Mouse (Mus musculus): ENCODE results near the gene Pip5k1c.

The Pip5k1c gene

GRCm38 (mm10) chr10:81323141-81323775 lies 30.5 kb downstream of the Pip5k1c start:
- no peak for DNase-seq (ENCODE audit: low read depth, low spot score)

DNA sequence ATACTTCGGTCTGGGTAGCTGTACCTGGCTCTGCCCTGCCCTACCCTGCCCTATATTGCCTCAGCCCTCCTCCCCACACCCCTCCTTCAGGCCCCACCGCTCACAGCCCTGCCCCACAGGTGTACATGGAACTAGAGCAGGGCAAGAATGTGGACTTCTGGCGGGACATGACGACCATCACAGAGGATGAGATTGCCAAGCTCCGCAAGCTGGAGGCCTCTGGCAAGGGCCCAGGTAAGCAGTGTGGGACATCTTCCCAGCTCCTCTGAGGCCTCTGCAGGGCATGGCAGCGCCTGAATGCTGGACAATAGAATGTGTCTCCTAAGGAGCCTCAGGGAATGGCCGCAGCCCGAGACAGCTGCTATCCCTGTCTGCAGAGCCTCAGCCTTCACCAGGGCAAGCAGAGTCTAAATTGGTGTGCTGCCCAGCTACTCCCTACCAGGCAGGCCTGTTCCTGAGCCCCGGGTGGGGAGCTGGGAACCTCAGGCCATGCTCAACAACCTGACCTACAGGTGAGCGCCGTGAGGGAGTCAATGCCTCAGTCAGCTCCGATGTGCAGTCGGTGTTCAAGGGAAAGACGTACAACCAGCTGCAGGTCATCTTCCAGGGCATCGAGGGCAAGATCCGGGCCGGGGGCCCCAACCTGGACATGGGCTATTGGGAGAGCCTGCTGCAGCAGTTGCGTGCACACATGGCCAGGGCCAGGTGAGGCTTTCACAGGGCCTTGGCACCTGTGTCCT lies 31.2 kb downstream of the Pip5k1c start:
- DNase-seq (ENCODE audit: low read depth, low spot score), result no peak

DNA sequence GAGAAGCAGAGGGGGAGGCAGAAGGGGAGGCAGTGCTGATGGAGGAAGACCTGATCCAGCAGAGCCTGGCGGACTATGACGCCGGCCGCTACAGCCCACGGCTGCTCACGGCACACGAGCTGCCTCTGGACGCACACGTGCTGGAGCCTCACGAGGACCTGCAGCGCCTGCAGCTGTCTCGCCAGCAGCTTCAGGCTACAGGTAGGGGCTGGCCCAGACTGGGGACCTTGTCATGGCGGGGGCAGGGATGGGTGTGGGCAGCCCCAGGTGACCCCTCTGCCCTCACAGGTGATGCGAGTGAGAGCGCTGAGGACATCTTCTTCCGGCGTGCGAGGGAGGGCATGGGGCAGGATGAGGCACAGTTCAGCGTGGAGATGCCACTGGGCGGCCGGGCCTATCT lies 32.4 kb downstream of the Pip5k1c start:
- no peak for DNase-seq (ENCODE audit: low read depth, low spot score)

- no peak for DNase-seq (ENCODE audit: low read depth, low spot score)
Measured at GRCm38 (mm10) chr10:81325781-81326180, 33.0 kb downstream of the Pip5k1c start.

DNA sequence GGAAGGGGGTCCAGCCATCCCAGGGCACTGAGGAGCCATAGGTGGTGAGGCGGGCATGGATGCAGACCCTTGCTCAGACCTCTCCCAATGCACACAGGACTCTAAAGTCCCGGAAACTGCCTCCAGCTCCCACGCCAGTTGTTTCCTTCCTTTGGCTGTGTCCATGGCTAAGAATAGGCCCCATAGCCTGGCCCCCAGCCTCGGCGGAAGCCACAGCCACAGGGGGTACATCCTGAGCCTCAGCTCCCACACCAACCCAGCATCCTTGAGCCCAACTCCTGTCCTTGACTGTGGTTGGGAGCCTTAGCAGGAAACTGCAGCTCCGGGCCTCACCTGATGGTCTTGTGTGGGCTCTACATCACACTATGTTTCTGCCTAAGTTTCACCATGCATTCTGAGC lies 34.1 kb downstream of the Pip5k1c start:
- DNase-seq (ENCODE audit: low read depth, low spot score), result no peak

DNA sequence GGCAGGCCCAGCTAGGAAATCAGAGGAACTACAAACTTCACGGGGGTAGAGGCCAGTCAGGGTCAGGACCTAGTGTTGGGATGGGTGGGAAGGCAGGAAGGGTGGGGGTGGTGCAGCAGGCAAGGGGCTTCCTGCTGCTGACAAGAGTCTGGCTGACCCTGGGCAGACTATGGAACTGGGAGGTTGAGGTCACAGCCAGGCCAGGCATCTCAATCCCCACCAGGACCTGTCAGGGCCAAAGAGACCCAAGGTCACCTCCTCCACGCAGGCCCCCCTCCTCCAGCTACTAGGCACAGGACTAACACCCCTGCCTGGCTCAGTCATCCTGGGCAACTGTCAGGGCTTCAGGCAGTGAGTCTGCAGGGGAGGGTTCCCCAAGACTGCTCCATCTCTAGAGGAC lies 35.2 kb downstream of the Pip5k1c start:
- no peak for DNase-seq (ENCODE audit: low read depth, low spot score)

DNA sequence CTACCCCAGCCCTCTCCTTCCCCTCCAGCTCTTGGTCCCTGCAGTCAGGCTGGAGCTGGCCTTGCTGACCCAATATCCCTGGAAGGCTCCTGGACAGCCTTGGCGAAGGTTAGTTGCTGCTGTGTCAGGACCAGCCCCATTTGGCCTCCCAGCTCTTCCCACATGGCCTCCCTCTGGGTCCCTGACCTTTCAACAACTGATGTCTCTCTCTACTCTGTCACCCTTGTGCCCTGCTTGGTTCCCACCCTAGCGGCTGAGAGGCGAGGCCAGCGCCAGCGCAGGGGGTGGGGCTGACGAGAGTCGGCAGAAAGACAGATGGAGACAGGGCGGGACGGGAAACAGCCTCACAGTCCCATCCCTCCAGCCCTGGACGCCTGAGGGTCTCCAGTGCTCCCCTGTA lies 35.6 kb downstream of the Pip5k1c start, which contains the start of gene Tbxa2r:
Gene Tbxa2r, plus strand, starts transcription at position 346 of the 400 bp plus-strand sequence.
- no peak for DNase-seq (ENCODE audit: low read depth, low spot score)

DNA sequence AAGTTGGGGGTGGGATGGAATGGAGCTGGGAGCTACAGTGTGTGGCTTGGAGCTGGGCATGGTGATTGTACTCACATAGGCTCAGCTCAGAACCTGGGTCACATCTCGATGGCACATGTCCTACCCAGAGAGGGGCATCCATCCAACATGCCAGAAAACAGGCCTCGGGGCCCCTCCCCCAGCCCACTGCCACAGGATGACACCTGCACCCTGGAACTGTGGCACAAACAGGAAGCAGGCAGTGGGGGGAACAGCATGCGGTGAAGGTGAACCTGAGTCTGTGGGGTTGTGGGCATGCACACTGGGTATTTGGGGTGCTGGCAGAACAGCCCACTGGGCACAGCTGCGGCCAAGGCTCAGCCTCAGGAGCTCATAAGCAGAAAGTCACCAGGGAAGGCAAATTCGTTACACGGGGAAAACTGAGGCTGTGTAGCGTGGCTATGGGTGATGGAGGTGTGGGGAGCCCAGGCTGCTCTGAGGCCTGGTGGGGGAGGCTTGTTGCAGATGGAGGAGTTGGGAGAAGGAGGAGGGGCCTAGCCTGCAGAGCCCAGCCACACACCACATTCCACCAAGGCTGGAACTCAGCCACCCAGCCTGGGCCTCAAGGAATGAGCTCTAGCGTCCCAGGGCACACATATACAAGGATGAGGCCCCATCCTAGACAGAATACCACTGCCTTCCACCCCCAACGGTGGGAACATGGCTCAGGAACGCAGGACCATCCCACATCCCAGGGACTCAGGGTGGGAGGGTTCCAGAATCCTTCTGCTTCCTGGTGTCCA lies 36.6 kb downstream of the Pip5k1c start:
- DNase-seq (ENCODE audit: low read depth, low spot score), result no peak

GRCm38 (mm10) chr10:81330007-81330406 lies 37.2 kb downstream of the Pip5k1c start:
- DNase-seq (ENCODE audit: low read depth, low spot score), result no peak

- DNase-seq (ENCODE audit: low read depth, low spot score), result no peak
Measured at GRCm38 (mm10) chr10:81332277-81332676, 39.5 kb downstream of the Pip5k1c start.

- no peak for DNase-seq (ENCODE audit: low read depth, low spot score)
Measured at GRCm38 (mm10) chr10:81334324-81334723, 41.6 kb downstream of the Pip5k1c start.

DNA sequence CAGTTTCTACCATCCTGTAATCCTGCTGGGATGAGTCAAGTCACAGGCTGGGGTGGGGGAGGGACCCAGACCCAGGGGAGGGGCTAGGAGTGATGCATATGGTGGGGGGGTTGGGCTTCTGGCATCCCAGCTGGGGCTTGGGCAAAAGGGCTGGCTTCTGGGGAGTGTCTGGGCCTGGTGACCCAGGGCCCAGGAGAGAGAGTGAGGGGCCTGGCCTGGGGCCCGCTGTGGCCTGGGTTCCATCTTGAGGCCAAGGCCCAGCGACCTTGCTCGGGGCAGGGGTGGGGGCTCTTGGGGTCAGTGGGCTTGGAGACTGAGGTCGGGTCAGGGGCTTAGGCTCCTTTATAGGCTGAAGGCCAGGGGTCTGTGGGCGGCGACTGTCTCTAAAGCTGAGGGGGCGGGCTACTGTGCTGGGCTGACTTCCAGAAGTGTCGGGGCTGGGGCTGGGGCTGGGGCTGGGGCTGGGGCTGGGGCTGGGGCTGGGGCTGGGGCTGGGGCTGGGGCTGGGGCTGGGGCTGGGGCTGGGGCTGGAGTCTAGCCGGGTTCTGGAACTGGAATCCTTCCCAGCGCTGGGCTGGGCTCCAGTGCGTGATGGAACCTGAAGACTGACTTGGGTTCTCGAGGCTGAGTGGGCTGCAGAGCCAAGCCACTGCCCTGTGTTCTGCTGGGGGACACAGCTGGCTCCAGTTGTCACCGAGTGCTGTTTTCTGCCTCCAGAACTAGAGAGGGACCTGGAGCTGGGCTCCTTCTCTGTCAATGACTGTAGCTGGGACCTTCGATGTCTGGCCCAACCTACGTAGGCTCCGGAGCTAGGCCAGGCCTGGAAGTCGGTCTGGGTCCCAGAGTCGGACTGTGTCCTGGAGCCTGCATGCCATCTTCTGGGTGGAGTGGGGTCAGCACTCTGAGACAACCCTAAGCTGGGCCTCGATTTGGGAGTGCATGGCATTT lies 42.9 kb downstream of the Pip5k1c start:
- DNase-seq (ENCODE audit: low read depth, low spot score), result no peak

- no peak for DNase-seq (ENCODE audit: low read depth, low spot score)
Measured at GRCm38 (mm10) chr10:81336558-81336957, 43.8 kb downstream of the Pip5k1c start.

DNA sequence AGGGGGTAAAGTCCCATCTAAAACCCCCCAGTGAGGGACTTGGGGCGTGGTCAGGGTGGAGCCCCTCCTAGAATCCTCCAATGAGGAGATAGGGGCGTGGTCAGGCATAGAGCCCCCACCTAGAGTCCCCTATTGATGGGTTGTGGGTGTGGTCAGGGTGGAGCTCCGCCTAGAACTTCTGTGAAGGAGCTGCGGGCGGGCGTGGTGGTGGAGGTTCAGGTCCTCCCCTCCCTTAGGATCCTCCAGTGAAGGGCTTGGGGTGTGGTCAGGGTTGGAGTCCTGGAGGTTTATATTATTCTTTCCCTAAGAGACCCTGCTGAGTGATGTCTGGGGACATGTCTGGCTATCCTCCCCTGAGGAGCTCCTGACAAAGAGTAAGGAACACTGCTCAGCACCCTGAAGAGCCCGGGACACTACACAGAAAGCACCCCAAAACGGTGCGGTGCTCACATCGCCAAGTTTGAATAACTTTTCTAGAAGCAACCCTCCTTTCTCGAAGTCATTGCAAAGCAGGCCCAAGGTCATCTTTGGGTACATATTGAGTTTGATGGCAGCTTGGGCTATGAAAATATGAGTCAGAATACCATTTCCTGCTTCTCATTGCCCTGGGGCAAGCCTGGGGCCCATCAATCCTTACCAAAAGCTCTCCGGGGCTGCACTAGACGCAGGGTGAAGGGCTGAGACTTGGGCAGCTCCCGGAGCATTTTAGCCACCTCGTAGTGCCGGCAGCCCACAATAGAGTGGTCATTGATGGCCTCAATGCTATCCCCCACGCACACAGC lies 48.0 kb downstream of the Pip5k1c start:
- DNase-seq (ENCODE audit: low read depth, low spot score), result no peak

- no peak for DNase-seq (ENCODE audit: low read depth, low spot score)
Measured at GRCm38 (mm10) chr10:81341333-81341949, 48.7 kb downstream of the Pip5k1c start.

- DNase-seq (ENCODE audit: low read depth, low spot score), result no peak
Measured at GRCm38 (mm10) chr10:81342686-81343505, 50.1 kb downstream of the Pip5k1c start, which contains the start of gene Gipc3. TSS of gene Gipc3 (minus strand) at chr10:81343266.

DNA sequence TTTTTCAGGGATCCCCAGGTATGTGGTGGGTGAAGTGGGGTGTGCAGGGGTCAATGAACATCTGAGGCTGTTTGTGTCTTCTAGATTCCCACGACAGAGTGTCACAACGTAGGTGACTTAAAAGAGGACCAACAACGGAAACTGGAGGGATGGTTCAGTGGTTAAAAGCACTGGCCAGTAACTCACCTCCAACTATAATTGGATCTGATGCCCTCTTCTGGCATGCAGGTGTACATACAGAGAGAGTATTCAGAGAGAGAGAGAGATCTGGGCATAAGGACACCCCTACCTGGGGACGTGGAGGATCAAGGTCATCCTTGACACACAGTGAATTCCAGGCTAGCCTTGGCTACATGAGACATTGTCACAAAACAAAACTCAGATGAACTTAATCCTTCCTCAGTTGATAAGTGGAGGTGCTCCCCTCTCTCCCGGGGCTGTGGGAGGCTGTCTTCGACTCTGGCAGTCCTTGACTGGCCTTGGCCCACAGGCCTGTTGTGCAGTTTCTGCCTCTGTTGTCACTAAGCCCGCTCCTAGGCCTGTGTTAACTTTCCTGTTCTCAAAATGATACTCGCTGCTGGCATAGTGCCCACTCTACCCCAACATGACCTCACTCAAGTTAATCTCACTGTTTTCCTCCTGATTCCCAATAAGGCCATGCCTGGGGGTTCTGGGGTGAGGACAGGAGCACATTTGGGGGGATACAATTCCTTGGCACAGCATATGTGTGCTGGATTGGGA lies 51.8 kb downstream of the Pip5k1c start:
- DNase-seq (ENCODE audit: low read depth, low spot score), result no peak

- DNase-seq (ENCODE audit: low read depth, low spot score), result no peak
Measured at GRCm38 (mm10) chr10:81345162-81345534, 52.4 kb downstream of the Pip5k1c start.
